20 mouse cellular contexts compared by ENCODE assay signal in genomic region chr12:32299714-32300113, GRCm38 (mm10).
A peak's percentile ranks its signal among the peaks of the same experiment; 100 is the strongest.
DNase-seq lines count a peak whose midpoint lies in the region; ATAC-seq and TF ChIP-seq lines count a peak whose summit lies in the region.
"Had no signal": no experiment of that assay in that cellular context is flagged by ENCODE, and none has a peak within 500 bp of the region (broad histone marks: within the 10 kb centered on the region; RNA-seq: fewer than 3 reads in every experiment).

No protein-coding gene starts in this region.

- TF ChIP-seq EP300 in stomach, postnatal 0 days (optimal IDR thresholded peaks at IDR 0.05), result no peak

- H3K4me1 ChIP-seq in intestine, postnatal 0 days (replicated peaks; ENCODE audit: control insufficient read depth, insufficient read depth, low read length), result no peaks in the 10 kb centered on the region
- H3K4me1 ChIP-seq in intestine, embryonic 15.5 days (replicated peaks), result no peaks in the 10 kb centered on the region
- no peaks in the 10 kb centered on the region for H3K4me1 ChIP-seq in stomach, postnatal 0 days (replicated peaks; ENCODE audit: control insufficient read depth, insufficient read depth)
- H3K4me1 ChIP-seq: embryonic facial prominence, embryonic 10.5 days; forebrain, embryonic 10.5 days; heart, embryonic 10.5 days; hindbrain, embryonic 12.5 days had no signal

- peak; percentile 66 for TF ChIP-seq CTCF in intestine, postnatal 0 days (IDR thresholded peaks at IDR 0.05; ENCODE audit: low read depth)
- TF ChIP-seq CTCF in stomach, postnatal 0 days (IDR thresholded peaks at IDR 0.05; ENCODE audit: low read depth), result peak; percentile 51

- H3K4me2 ChIP-seq in intestine, postnatal 0 days (replicated peaks; ENCODE audit: low read depth), result no peak overlapping the region
- no peak overlapping the region for H3K4me2 ChIP-seq in intestine, embryonic 15.5 days (replicated peaks)
- H3K4me2 ChIP-seq in stomach, postnatal 0 days (replicated peaks; ENCODE audit: low read depth), result no peak overlapping the region
- H3K4me2 ChIP-seq: hindbrain, embryonic 12.5 days had no signal

- no peaks in the 10 kb centered on the region for H3K36me3 ChIP-seq in intestine, postnatal 0 days (ENCODE audit: control insufficient read depth, insufficient read depth)
- H3K36me3 ChIP-seq in intestine, embryonic 15.5 days, result no peaks in the 10 kb centered on the region
- no peaks in the 10 kb centered on the region for H3K36me3 ChIP-seq in stomach, postnatal 0 days (ENCODE audit: control insufficient read depth, insufficient read depth, low read length)
- H3K36me3 ChIP-seq: embryonic facial prominence, embryonic 10.5 days; forebrain, embryonic 10.5 days; heart, embryonic 10.5 days; hindbrain, embryonic 12.5 days had no signal

- peak; percentile 78 for ATAC-seq in intestine, postnatal 0 days
- ATAC-seq in intestine, embryonic 15.5 days, result no peak
- ATAC-seq in erythroblast, adult 5-6 weeks (replicated peaks; ENCODE audit: low FRiP score, poor library complexity, severe bottlenecking), result peak; percentile 56; the same call in 1 of the 2 replicates
- ATAC-seq in stomach, postnatal 0 days (ENCODE audit: low FRiP score, low TSS enrichment), result peak; percentile 93
- ATAC-seq: forebrain, embryonic 14.5 days; hindbrain, embryonic 16.5 days had no signal

- no peaks in the 10 kb centered on the region for H3K9me3 ChIP-seq in intestine, postnatal 0 days (ENCODE audit: control insufficient read depth)
- no peaks in the 10 kb centered on the region for H3K9me3 ChIP-seq in intestine, embryonic 15.5 days
- H3K9me3 ChIP-seq in stomach, postnatal 0 days (ENCODE audit: control insufficient read depth, low read length), result no peaks in the 10 kb centered on the region
- H3K9me3 ChIP-seq: embryonic facial prominence, embryonic 10.5 days; forebrain, embryonic 10.5 days; heart, embryonic 10.5 days; hindbrain, embryonic 12.5 days had no signal

- no peak overlapping the region for H3K9ac ChIP-seq in intestine, postnatal 0 days (ENCODE audit: low read depth, low read length)
- no peak overlapping the region for H3K9ac ChIP-seq in intestine, embryonic 15.5 days
- H3K9ac ChIP-seq in stomach, postnatal 0 days (ENCODE audit: low read length), result no peak overlapping the region
- H3K9ac ChIP-seq: hindbrain, embryonic 12.5 days had no signal

- no peak overlapping the region for H3K4me3 ChIP-seq in intestine, postnatal 0 days (ENCODE audit: low read depth, low read length)
- H3K4me3 ChIP-seq in intestine, embryonic 15.5 days (replicated peaks), result no peak overlapping the region
- no peak overlapping the region for H3K4me3 ChIP-seq in stomach, postnatal 0 days (ENCODE audit: low read depth, low read length)
- H3K4me3 ChIP-seq: embryonic facial prominence, embryonic 10.5 days; erythroblast, embryonic 14.5 days; forebrain, embryonic 10.5 days; heart, embryonic 10.5 days; hindbrain, embryonic 12.5 days had no signal

- H3K27me3 ChIP-seq in intestine, postnatal 0 days (replicated peaks; ENCODE audit: control insufficient read depth, insufficient read depth, low read length), result no peaks in the 10 kb centered on the region
- H3K27me3 ChIP-seq in intestine, embryonic 15.5 days (replicated peaks), result no peaks in the 10 kb centered on the region
- no peaks in the 10 kb centered on the region for H3K27me3 ChIP-seq in stomach, postnatal 0 days (ENCODE audit: control insufficient read depth, insufficient read depth, low read length)
- H3K27me3 ChIP-seq: hindbrain, embryonic 12.5 days had no signal

- WGBS in intestine, postnatal 0 days, result 51% methylated on average over 2 of the region's 2 CpGs
- WGBS in intestine, embryonic 15.5 days, result 67% methylated on average over 2 of the region's 2 CpGs
- 68% methylated on average over 2 of the region's 2 CpGs for WGBS in stomach, postnatal 0 days

- DNase-seq in 416B (ENCODE audit: low read depth), result peak; percentile 14
- DNase-seq in stomach, postnatal 0 days (ENCODE audit: low spot score), result no peak
- no peak for DNase-seq in urinary bladder, postnatal 10 days (ENCODE audit: low spot score)
- no peak for DNase-seq in left cerebral cortex, adult 8-10 months (ENCODE audit: low spot score in 2 of 2)
- DNase-seq: adrenal gland, postnatal 14 days; cerebellum, adult 18-20 months; cerebellum, adult 9-11 months; heart, adult 18-20 months; heart, postnatal 10 days; heart, postnatal 4 days had no signal

- no peak overlapping the region for H3K27ac ChIP-seq in intestine, postnatal 0 days (ENCODE audit: low read depth, low read length)
- no peak overlapping the region for H3K27ac ChIP-seq in intestine, embryonic 15.5 days
- H3K27ac ChIP-seq in stomach, postnatal 0 days (replicated peaks), result no peak overlapping the region
- H3K27ac ChIP-seq: embryonic facial prominence, embryonic 10.5 days; forebrain, embryonic 10.5 days; heart, embryonic 10.5 days; hindbrain, embryonic 12.5 days had no signal
